In the genomic region with DNA sequence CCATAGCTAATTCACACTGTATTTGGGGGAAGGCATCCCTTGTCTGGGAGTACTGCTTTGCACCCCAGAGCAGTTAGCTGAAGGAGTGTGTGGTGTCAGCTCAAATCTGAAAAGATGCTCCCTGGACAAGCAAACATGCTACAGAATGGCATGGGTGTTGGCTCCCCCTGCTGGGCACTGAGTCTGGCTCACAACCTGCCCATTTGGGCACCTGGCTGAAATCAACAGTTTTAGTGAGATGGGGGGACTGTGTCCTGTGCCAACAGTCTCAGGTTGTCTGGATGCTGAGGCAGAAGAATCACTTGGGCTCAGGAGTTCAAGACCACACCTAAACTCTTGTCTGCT, we compare ENCODE assay signal across 8 mouse cellular contexts. TPM values are rescaled to one million over a fixed set of nuclear protein-coding genes. Genes with fewer than 3 reads are reported as not detected.
DNase-seq lines count a peak whose midpoint lies in the region; ATAC-seq and TF ChIP-seq lines count a peak whose summit lies in the region.

No protein-coding gene starts in this region.

- no peaks in the 10 kb centered on the region for H3K9me3 ChIP-seq in forebrain, embryonic 10.5 days
- no peaks in the 10 kb centered on the region for H3K9me3 ChIP-seq in forebrain, embryonic 16.5 days (ENCODE audit: control insufficient read depth, low read length)
- no peaks in the 10 kb centered on the region for H3K9me3 ChIP-seq in limb, embryonic 12.5 days
- H3K9me3 ChIP-seq in midbrain, embryonic 16.5 days (replicated peaks; ENCODE audit: control insufficient read depth, low read length, poor library complexity, severe bottlenecking) = no peaks in the 10 kb centered on the region

- H3K4me1 ChIP-seq in forebrain, embryonic 10.5 days = peaks cover 12% of the 10 kb centered on the region; the same call in 1 of the 2 replicates
- H3K4me1 ChIP-seq in forebrain, embryonic 16.5 days (replicated peaks; ENCODE audit: control insufficient read depth, insufficient read depth, low read length) = no peaks in the 10 kb centered on the region
- H3K4me1 ChIP-seq in limb, embryonic 12.5 days (replicated peaks) = peaks cover 4% of the 10 kb centered on the region; the same call in 1 of the 2 replicates
- no peaks in the 10 kb centered on the region for H3K4me1 ChIP-seq in midbrain, embryonic 16.5 days (ENCODE audit: control insufficient read depth, insufficient read depth, low read length)

- peak; percentile 59 for TF ChIP-seq CTCF in gastrocnemius, adult 2 months (IDR thresholded peaks at IDR 0.05)

- H3K36me3 ChIP-seq in forebrain, embryonic 10.5 days (replicated peaks) = no peaks in the 10 kb centered on the region
- no peaks in the 10 kb centered on the region for H3K36me3 ChIP-seq in forebrain, embryonic 16.5 days (ENCODE audit: control insufficient read depth, insufficient read depth)
- no peaks in the 10 kb centered on the region for H3K36me3 ChIP-seq in limb, embryonic 12.5 days
- no peaks in the 10 kb centered on the region for H3K36me3 ChIP-seq in midbrain, embryonic 16.5 days (ENCODE audit: control insufficient read depth, insufficient read depth, low read length)

- ATAC-seq in forebrain, embryonic 16.5 days = no peak; the same call in 1 of the 2 replicates
- peak; percentile 32 for ATAC-seq in limb, embryonic 12.5 days (ENCODE audit: insufficient number of reproducible peaks, insufficient read depth, low FRiP score, low TSS enrichment, low read depth)
- peak; percentile 75 for ATAC-seq in midbrain, embryonic 16.5 days

- no peaks in the 10 kb centered on the region for H3K27me3 ChIP-seq in forebrain, embryonic 10.5 days (ENCODE audit: poor library complexity, severe bottlenecking)
- no peaks in the 10 kb centered on the region for H3K27me3 ChIP-seq in forebrain, embryonic 16.5 days (replicated peaks; ENCODE audit: control insufficient read depth, insufficient read depth, low read length)
- peaks cover 15% of the 10 kb centered on the region for H3K27me3 ChIP-seq in limb, embryonic 12.5 days
- H3K27me3 ChIP-seq in midbrain, embryonic 16.5 days (ENCODE audit: control insufficient read depth, insufficient read depth, low read depth, low read length) = no peaks in the 10 kb centered on the region

- no peak overlapping the region for H3K4me2 ChIP-seq in forebrain, embryonic 16.5 days (ENCODE audit: low read length)
- peak overlapping the region; percentile 53; the same call in 1 of the 2 replicates for H3K4me2 ChIP-seq in limb, embryonic 12.5 days
- no peak overlapping the region; the same call in 1 of the 2 replicates for H3K4me2 ChIP-seq in midbrain, embryonic 16.5 days (ENCODE audit: low read length)

- H3K9ac ChIP-seq in forebrain, embryonic 16.5 days (replicated peaks; ENCODE audit: low read depth, low read length) = no peak overlapping the region
- no peak overlapping the region for H3K9ac ChIP-seq in limb, embryonic 12.5 days (replicated peaks)
- no peak overlapping the region for H3K9ac ChIP-seq in midbrain, embryonic 16.5 days (ENCODE audit: low read depth, low read length)

- peak; percentile 67 for DNase-seq in forebrain, embryonic 10.5 days (ENCODE audit: extremely low spot score, low spot score)
- peak; percentile 84 to 91 for DNase-seq in cerebellum, postnatal 14 days
- peak; percentile 49 for DNase-seq in gastrocnemius, adult 2 months
- DNase-seq in kidney, adult 8-10 months = peak; percentile 51 to 84
- DNase-seq in spleen, postnatal 36 days (ENCODE audit: low spot score in 2 of 2) = peak; percentile 81 to 86

- H3K4me3 ChIP-seq in forebrain, embryonic 10.5 days = no peak overlapping the region
- H3K4me3 ChIP-seq in forebrain, embryonic 16.5 days (replicated peaks; ENCODE audit: low read length) = no peak overlapping the region
- no peak overlapping the region for H3K4me3 ChIP-seq in gastrocnemius, adult 2 months
- H3K4me3 ChIP-seq in limb, embryonic 12.5 days (replicated peaks) = no peak overlapping the region
- H3K4me3 ChIP-seq in midbrain, embryonic 16.5 days (ENCODE audit: low read depth, low read length) = no peak overlapping the region

- intact Hi-C loops in gastrocnemius, adult 2 months (cut with DNase I) = no loop called here

- H3K27ac ChIP-seq in forebrain, embryonic 10.5 days = no peak overlapping the region
- no peak overlapping the region for H3K27ac ChIP-seq in forebrain, embryonic 16.5 days (ENCODE audit: low read length)
- H3K27ac ChIP-seq in gastrocnemius, adult 2 months = no peak overlapping the region
- no peak overlapping the region for H3K27ac ChIP-seq in limb, embryonic 12.5 days
- H3K27ac ChIP-seq in midbrain, embryonic 16.5 days (ENCODE audit: low read length) = 0 out of 2 replicates have a peak overlapping the region, but pooled peaks have one; percentile 4

RNA-seq across cellular contexts. Expression of a gene that starts 2.1 kb away (rescaled TPM):
- polyA plus RNA-seq in forebrain, embryonic 10.5 days (2016; fragmentation: Nextera tagmentation; extraction: Ambion mirVana) = not detected in 2 replicates
- polyA plus RNA-seq in forebrain, embryonic 16.5 days (2015; fragmentation: Nextera tagmentation; extraction: Ambion mirVana) = not detected in 2 replicates
- not detected for total RNA-seq in gastrocnemius, adult 2 months (2021)
- polyA plus RNA-seq in limb, embryonic 12.5 days (2016; fragmentation: Nextera tagmentation; extraction: Ambion mirVana) = not detected in 2 replicates
- not detected in 2 replicates for polyA plus RNA-seq in midbrain, embryonic 16.5 days (2015; fragmentation: Nextera tagmentation; extraction: Ambion mirVana)

RNA-seq across cellular contexts. Expression of a gene that starts 3.3 kb away (rescaled TPM):
- not detected in 2 replicates for polyA plus RNA-seq in forebrain, embryonic 10.5 days (2016; fragmentation: Nextera tagmentation; extraction: Ambion mirVana)
- polyA plus RNA-seq in forebrain, embryonic 16.5 days (2015; fragmentation: Nextera tagmentation; extraction: Ambion mirVana) = not detected in 2 replicates
- not detected for total RNA-seq in gastrocnemius, adult 2 months (2021)
- not detected in 2 replicates for polyA plus RNA-seq in limb, embryonic 12.5 days (2016; fragmentation: Nextera tagmentation; extraction: Ambion mirVana)
- polyA plus RNA-seq in midbrain, embryonic 16.5 days (2015; fragmentation: Nextera tagmentation; extraction: Ambion mirVana) = not detected in 2 replicates

RNA-seq across cellular contexts. Expression of a gene that starts 20.9 kb away (rescaled TPM):
- polyA plus RNA-seq in forebrain, embryonic 10.5 days (2016; fragmentation: Nextera tagmentation; extraction: Ambion mirVana) = not detected in 2 replicates
- polyA plus RNA-seq in forebrain, embryonic 16.5 days (2015; fragmentation: Nextera tagmentation; extraction: Ambion mirVana) = 0.25 TPM in 1 of 2 replicates, not detected in the other
- under 1 TPM in 1 of 2 experiments, not detected in 1; 0.31 TPM for total RNA-seq in gastrocnemius, adult 2 months (2021)
- polyA plus RNA-seq in limb, embryonic 12.5 days (2016; fragmentation: Nextera tagmentation; extraction: Ambion mirVana) = 0.05 and 0.26 TPM in 2 replicates
- polyA plus RNA-seq in midbrain, embryonic 16.5 days (2015; fragmentation: Nextera tagmentation; extraction: Ambion mirVana) = 0.06 TPM in 1 of 2 replicates, not detected in the other

RNA-seq across cellular contexts. Expression of a gene that starts 35.7 kb away (rescaled TPM):
- not detected in 2 replicates for polyA plus RNA-seq in forebrain, embryonic 10.5 days (2016; fragmentation: Nextera tagmentation; extraction: Ambion mirVana)
- polyA plus RNA-seq in forebrain, embryonic 16.5 days (2015; fragmentation: Nextera tagmentation; extraction: Ambion mirVana) = 0.14 TPM in 1 of 2 replicates, not detected in the other
- total RNA-seq in gastrocnemius, adult 2 months (2021) = under 1 TPM in 1 of 2 experiments, not detected in 1; 0.14 TPM
- not detected in 2 replicates for polyA plus RNA-seq in limb, embryonic 12.5 days (2016; fragmentation: Nextera tagmentation; extraction: Ambion mirVana)
- polyA plus RNA-seq in midbrain, embryonic 16.5 days (2015; fragmentation: Nextera tagmentation; extraction: Ambion mirVana) = 0.13 TPM in 1 of 2 replicates, not detected in the other

RNA-seq across cellular contexts. Expression of a gene that starts 55.4 kb away (rescaled TPM):
- polyA plus RNA-seq in forebrain, embryonic 10.5 days (2016; fragmentation: Nextera tagmentation; extraction: Ambion mirVana) = 0.35 and 0.38 TPM in 2 replicates
- polyA plus RNA-seq in forebrain, embryonic 16.5 days (2015; fragmentation: Nextera tagmentation; extraction: Ambion mirVana) = 1.0 and 1.8 TPM in 2 replicates
- under 1 TPM; 0.22 to 0.71 TPM for total RNA-seq in gastrocnemius, adult 2 months (2021)
- 0.29 TPM in 1 of 2 replicates, not detected in the other for polyA plus RNA-seq in limb, embryonic 12.5 days (2016; fragmentation: Nextera tagmentation; extraction: Ambion mirVana)
- 4.5 and 4.7 TPM in 2 replicates for polyA plus RNA-seq in midbrain, embryonic 16.5 days (2015; fragmentation: Nextera tagmentation; extraction: Ambion mirVana)
